Mouse (Mus musculus) thymus, adult 2 months (tissue): ENCODE results near the gene Lcat.

Source experiments
- CTCF ChIP-seq: fragments of 200-500 bp; IDR thresholded peaks from 2 replicates; pipeline ENCODE4 v1.5.1; 2012; ENCODE audit warnings: mild to moderate bottlenecking, control low read depth, low read length, moderate library complexity, borderline replicate concordance; ENCODE audit not compliant: control insufficient read depth, poor library complexity, insufficient read depth; ENCODE audit errors: extremely low read depth
- POLR2A ChIP-seq: fragments of 200-500 bp; IDR thresholded peaks from 2 replicates; pipeline ENCODE4 v1.6.1; 2012; ENCODE audit warnings: mild to moderate bottlenecking, low read length, control low read depth, moderate library complexity; ENCODE audit not compliant: control insufficient read depth, poor library complexity, insufficient read depth; ENCODE audit errors: extremely low read depth

DNA sequence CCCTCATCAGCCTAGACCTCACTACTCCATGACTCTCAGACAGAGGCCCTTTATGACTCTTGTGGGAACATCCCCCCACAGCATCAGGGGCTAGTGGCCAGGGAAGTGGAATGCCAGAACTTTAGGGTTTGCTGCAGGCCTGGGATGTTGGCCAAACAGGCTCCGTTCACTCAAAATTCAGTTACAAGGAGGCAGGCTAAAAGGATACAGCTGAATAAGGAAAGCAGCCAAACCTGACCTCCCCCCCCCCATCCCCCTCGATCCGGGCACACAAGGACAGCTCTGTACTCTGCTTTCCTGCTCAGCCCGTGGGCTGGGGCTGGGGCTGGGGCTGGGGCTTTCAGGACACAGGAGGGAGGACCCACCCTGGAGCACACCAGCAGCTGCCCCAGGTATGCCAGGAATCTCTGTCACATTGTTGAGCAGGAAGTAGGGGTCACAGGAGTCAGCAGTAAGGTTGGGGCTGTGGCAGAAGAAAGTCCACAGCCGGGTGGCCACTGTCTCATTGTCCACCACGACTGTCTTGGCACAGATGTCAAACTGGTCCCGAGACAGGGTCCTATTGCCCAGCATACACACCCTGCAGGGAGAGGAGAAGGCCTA is 8.0 kb upstream of the Lcat start:
- TF ChIP-seq CTCF: no peak
- no peak for TF ChIP-seq POLR2A
